Mouse (Mus musculus) liver, postnatal 0 days (tissue): ENCODE data around the gene Iqgap3. TPM values are rescaled to one million over a fixed set of nuclear protein-coding genes. Genes with fewer than 3 reads are reported as not detected.

ENCODE experiments used
- ATAC-seq: fragments of 200-750 bp; cut with Nextera tagmentation; 2 replicates; pipeline ENCODE4 v1.8.0; 2017; ENCODE audit warnings: mild to moderate bottlenecking, moderate library complexity
- DNase-seq: peaks from one replicate; pipeline ENCODE4 v3.0.0-alpha.2; 2016
- H3K27ac ChIP-seq: fragments of 300-500 bp; sonication (generic); 2 replicates; pipeline ENCODE4 v1.5.1; 2014; ENCODE audit warnings: antibody characterized with exemption, moderate library complexity, mild to moderate bottlenecking, low read depth
- H3K27me3 ChIP-seq: fragments of 300-500 bp; sonication (generic); 2 replicates; pipeline ENCODE4 v1.6.1; 2014; ENCODE audit warnings: low read length, control low read depth, mixed read lengths; ENCODE audit not compliant: insufficient read depth
- H3K36me3 ChIP-seq: fragments of 300-500 bp; sonication (generic); replicated peaks from 2 replicates; pipeline ENCODE4 v1.6.1; 2014; ENCODE audit warnings: mild to moderate bottlenecking, control low read depth, low read length, moderate library complexity, mixed read lengths; ENCODE audit not compliant: insufficient read depth
- H3K4me1 ChIP-seq: fragments of 300-500 bp; sonication (generic); 2 replicates; pipeline ENCODE4 v1.6.1; 2014; ENCODE audit warnings: antibody characterized with exemption, mild to moderate bottlenecking, control low read depth; ENCODE audit not compliant: insufficient read depth
- H3K4me2 ChIP-seq: fragments of 300-500 bp; sonication (generic); 2 replicates; pipeline ENCODE4 v1.6.1; 2014; ENCODE audit warnings: low read depth, mild to moderate bottlenecking, low read length, moderate library complexity, mixed read lengths
- H3K4me3 ChIP-seq: fragments of 300-500 bp; sonication (generic); 2 replicates; pipeline ENCODE4 v1.5.1; 2014; ENCODE audit warnings: low read depth, low read length
- H3K9ac ChIP-seq: fragments of 300-500 bp; sonication (generic); replicated peaks from 2 replicates; pipeline ENCODE4 v1.6.1; 2014; ENCODE audit warnings: mild to moderate bottlenecking, moderate library complexity
- H3K9me3 ChIP-seq: fragments of 300-500 bp; sonication (generic); 2 replicates; pipeline ENCODE4 v1.6.1; 2016; ENCODE audit warnings: mild to moderate bottlenecking, control low read depth, low read length, mixed read lengths
- CTCF ChIP-seq: sonication (generic); IDR thresholded peaks from 2 replicates; pipeline ENCODE4 v1.5.1; 2016; ENCODE audit warnings: antibody characterized with exemption, low read depth
- EP300 ChIP-seq: IDR thresholded peaks from 2 replicates; pipeline ENCODE4 v1.6.1; 2016; ENCODE audit warnings: antibody characterized with exemption, low read depth, mild to moderate bottlenecking
- WGBS: fragments of 180-500 bp; shearing (Covaris S2); extraction: QIAGEN DNeasy Blood & Tissue Kit; methylation state at CpG from one replicate; pipeline ENCODE4 v1.1.7; 2014; ENCODE audit not compliant: insufficient replicate concordance; 5-methylcytosine and 5-hydroxymethylcytosine counted together
- polyA plus RNA-seq: library from polyadenylated mRNA; unstranded; fragments of >200 nt; fragmentation: Nextera tagmentation; extraction: Ambion mirVana; gene quantifications from 2 replicates; pipeline ENCODE4 v1.2.1, GENCODE M21; 2015

The Iqgap3 gene
- polyA plus RNA-seq, 1 experiment from 2014 or later = 2.9 TPM

- no peaks in the 10 kb centered on the region for H3K27me3 ChIP-seq
- no peak overlapping the region for H3K27ac ChIP-seq
- no peak overlapping the region for H3K4me2 ChIP-seq
- H3K4me3 ChIP-seq = no peak overlapping the region
- no peak for ATAC-seq
- WGBS = 71% methylated on average over 3 of the region's 3 CpGs
- DNase-seq = no peak
- peaks cover 27% of the 10 kb centered on the region for H3K36me3 ChIP-seq
- H3K4me1 ChIP-seq = peaks cover 35% of the 10 kb centered on the region
- H3K9ac ChIP-seq = no peak overlapping the region
- no peaks in the 10 kb centered on the region for H3K9me3 ChIP-seq
- peak; percentile 37; the same call in 1 of the 2 replicates for TF ChIP-seq CTCF
- TF ChIP-seq EP300 = no peak
Observed at GRCm38 (mm10) chr3:88153290-88154011, 71.7 kb downstream of the Iqgap3 start.

- peaks cover 27% of the 10 kb centered on the region for H3K4me1 ChIP-seq
- no peak for ATAC-seq
Observed at GRCm38 (mm10) chr3:88154236-88154635, 72.5 kb downstream of the Iqgap3 start.

GRCm38 (mm10) chr3:88156817-88157216 is 75.0 kb downstream of the Iqgap3 start:
- peaks cover 60% of the 10 kb centered on the region for H3K36me3 ChIP-seq
- no peak overlapping the region for H3K4me2 ChIP-seq
- no peak overlapping the region for H3K4me3 ChIP-seq
- no peak overlapping the region for H3K27ac ChIP-seq
- H3K9me3 ChIP-seq = no peaks in the 10 kb centered on the region
- peaks cover under 1% of the 10 kb centered on the region; the same call in 1 of the 2 replicates for H3K4me1 ChIP-seq
- H3K27me3 ChIP-seq = no peaks in the 10 kb centered on the region
- ATAC-seq = no peak
- TF ChIP-seq CTCF = no peak
- TF ChIP-seq EP300 = no peak
- DNase-seq = no peak
- H3K9ac ChIP-seq = no peak overlapping the region

More at GRCm38 (mm10) chr3:88154236-88154635, 72.5 kb downstream of the Iqgap3 start:
- H3K36me3 ChIP-seq = peaks cover 34% of the 10 kb centered on the region
- no peak for TF ChIP-seq EP300
- no peaks in the 10 kb centered on the region for H3K27me3 ChIP-seq
- WGBS = 75% methylated on average over 2 of the region's 2 CpGs
- H3K4me2 ChIP-seq = no peak overlapping the region
- H3K27ac ChIP-seq = no peak overlapping the region
- H3K9me3 ChIP-seq = no peaks in the 10 kb centered on the region
- DNase-seq = no peak
- H3K9ac ChIP-seq = no peak overlapping the region
- no peak overlapping the region for H3K4me3 ChIP-seq

GRCm38 (mm10) chr3:88157771-88158597 is 76.2 kb downstream of the Iqgap3 start:
- WGBS = 41% methylated on average over 23 of the region's 23 CpGs
- Histone ChIP-seq H3K9me3 (no peaks in the 10 kb centered on the region), H3K9ac (no peak overlapping the region), H3K36me3 (peaks cover 71% of the 10 kb centered on the region), H3K4me2 (no peak overlapping the region), H3K4me3 (no peak overlapping the region), H3K27ac (no peak overlapping the region), H3K4me1 (no peaks in the 10 kb centered on the region), H3K27me3 (no peaks in the 10 kb centered on the region)
- ATAC-seq (peak; percentile 46; the same call in 1 of the 2 replicates), DNase-seq (peak; percentile 57)
- no peak for TF ChIP-seq EP300
- peak; percentile 69 for TF ChIP-seq CTCF

- ATAC-seq = no peak
- Histone ChIP-seq H3K9ac (no peak overlapping the region), H3K4me2 (no peak overlapping the region), H3K4me1 (no peaks in the 10 kb centered on the region), H3K27me3 (no peaks in the 10 kb centered on the region), H3K27ac (no peak overlapping the region), H3K36me3 (peaks cover 81% of the 10 kb centered on the region), H3K9me3 (no peaks in the 10 kb centered on the region), H3K4me3 (no peak overlapping the region)
- DNase-seq = no peak
- no peak for TF ChIP-seq EP300
- TF ChIP-seq CTCF = no peak
- WGBS = 78% methylated on average over 6 of the region's 6 CpGs
Observed at GRCm38 (mm10) chr3:88158991-88159390, 77.2 kb downstream of the Iqgap3 start.

- no peaks in the 10 kb centered on the region for H3K27me3 ChIP-seq
- H3K27ac ChIP-seq = no peak overlapping the region
- ATAC-seq (no peak), DNase-seq (no peak)
- no peak overlapping the region for H3K4me2 ChIP-seq
- no peak overlapping the region for H3K4me3 ChIP-seq
- H3K4me1 ChIP-seq = no peaks in the 10 kb centered on the region
- WGBS = 81% methylated on average over 6 of the region's 6 CpGs
- H3K36me3 ChIP-seq = peaks cover 88% of the 10 kb centered on the region
- no peaks in the 10 kb centered on the region for H3K9me3 ChIP-seq
- no peak overlapping the region for H3K9ac ChIP-seq
- TF ChIP-seq EP300 (no peak), CTCF (no peak)
Observed at GRCm38 (mm10) chr3:88160856-88161255, 79.1 kb downstream of the Iqgap3 start.
